Mouse (Mus musculus) cortical plate, adult 2 months (tissue): Measurements from ENCODE around the gene Wrap53.

Experiments
- CTCF ChIP-seq: fragments of 200-500 bp; IDR thresholded peaks from 2 replicates; pipeline ENCODE4 v1.5.1; 2011; ENCODE audit warnings: mild to moderate bottlenecking, control low read depth, low read length; ENCODE audit not compliant: insufficient read depth; ENCODE audit errors: extremely low read depth
- POLR2A ChIP-seq: fragments of 200-500 bp; IDR thresholded peaks from 2 replicates; pipeline ENCODE4 v1.6.1; 2011; ENCODE audit warnings: mild to moderate bottlenecking, low read length, control low read depth; ENCODE audit not compliant: insufficient read depth; ENCODE audit errors: extremely low read depth

GRCm38 (mm10) chr11:69551310-69551709 lies 28.7 kb downstream of the Wrap53 start:
- TF ChIP-seq POLR2A: no peak
- TF ChIP-seq CTCF: no peak
